Mouse (Mus musculus) lung, postnatal 0 days (tissue): ENCODE results near the gene Nudt4.

Source experiments
- CTCF ChIP-seq: IDR thresholded peaks from 2 replicates; pipeline ENCODE4 v1.5.1; 2016; ENCODE audit warnings: antibody characterized with exemption, mild to moderate bottlenecking
- EP300 ChIP-seq: IDR thresholded peaks from 2 replicates; pipeline ENCODE4 v1.6.1; 2016; ENCODE audit warnings: antibody characterized with exemption, mild to moderate bottlenecking, control low read depth

DNA sequence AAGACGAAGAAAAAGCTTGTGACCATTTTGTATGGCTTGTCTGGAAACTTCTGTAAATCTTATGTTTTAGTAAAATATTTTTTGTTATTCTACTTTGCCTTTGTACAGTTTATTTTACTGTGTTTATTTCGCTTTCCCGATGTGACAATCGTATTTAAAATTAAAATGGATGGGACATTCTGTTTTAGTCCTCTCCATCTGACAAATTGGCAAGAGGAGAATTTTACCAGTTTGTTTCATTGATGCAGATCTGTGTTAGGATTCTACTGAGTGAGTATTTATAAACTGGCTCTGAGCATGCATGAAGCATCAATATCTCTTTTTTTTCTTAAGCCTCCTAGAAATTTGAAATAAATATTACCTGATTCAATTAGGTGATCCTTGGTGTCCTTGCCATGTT lies 21.0 kb downstream of the Nudt4 start:
- TF ChIP-seq CTCF: no peak
- TF ChIP-seq EP300: no peak
